Mouse (Mus musculus) lung, adult 2 months (tissue): Measurements from ENCODE around the gene Crybb1. TPM values are rescaled to one million over a fixed set of nuclear protein-coding genes. Genes with fewer than 3 reads are reported as not detected.

Source experiments
- DNase-seq: peaks from one replicate; pipeline ENCODE4 v3.0.0; 2022
- H3K4me1 ChIP-seq: fragments of 200-500 bp; 2 replicates; pipeline ENCODE4 v1.6.1; 2011; ENCODE audit warnings: low read length; ENCODE audit not compliant: control insufficient read depth, insufficient read depth
- H3K4me3 ChIP-seq: fragments of 200-500 bp; replicated peaks from 2 replicates; pipeline ENCODE3; 2011; ENCODE audit warnings: low read depth, mild to moderate bottlenecking, control low read depth, low read length; ENCODE audit errors: extremely low read depth
- CTCF ChIP-seq: fragments of 200-500 bp; IDR thresholded peaks from 2 replicates; pipeline ENCODE4 v1.5.1; 2011; ENCODE audit warnings: mild to moderate bottlenecking, low read length, control low read depth; ENCODE audit not compliant: insufficient read depth
- POLR2A ChIP-seq: fragments of 200-500 bp; IDR thresholded peaks from 2 replicates; pipeline ENCODE4 v1.6.1; 2011; ENCODE audit warnings: low read depth, mild to moderate bottlenecking, control low read depth, low read length, borderline replicate concordance; ENCODE audit errors: extremely low read depth
- WGBS: fragments of 180-500 bp; shearing (Covaris S2); methylation state at CpG from one replicate; pipeline ENCODE4 v1.1.7; 2018; 5-methylcytosine and 5-hydroxymethylcytosine counted together
- polyA plus RNA-seq: library from polyadenylated mRNA; depleted of rRNA; stranded (reverse); fragments of >200 nt; gene quantifications from 2 replicates; pipeline ENCODE4 v1.2.3, GENCODE M21; 2012; rRNA removed

Crybb1 gene
- polyA plus RNA-seq, 1 experiment = 0.14 TPM

DNA sequence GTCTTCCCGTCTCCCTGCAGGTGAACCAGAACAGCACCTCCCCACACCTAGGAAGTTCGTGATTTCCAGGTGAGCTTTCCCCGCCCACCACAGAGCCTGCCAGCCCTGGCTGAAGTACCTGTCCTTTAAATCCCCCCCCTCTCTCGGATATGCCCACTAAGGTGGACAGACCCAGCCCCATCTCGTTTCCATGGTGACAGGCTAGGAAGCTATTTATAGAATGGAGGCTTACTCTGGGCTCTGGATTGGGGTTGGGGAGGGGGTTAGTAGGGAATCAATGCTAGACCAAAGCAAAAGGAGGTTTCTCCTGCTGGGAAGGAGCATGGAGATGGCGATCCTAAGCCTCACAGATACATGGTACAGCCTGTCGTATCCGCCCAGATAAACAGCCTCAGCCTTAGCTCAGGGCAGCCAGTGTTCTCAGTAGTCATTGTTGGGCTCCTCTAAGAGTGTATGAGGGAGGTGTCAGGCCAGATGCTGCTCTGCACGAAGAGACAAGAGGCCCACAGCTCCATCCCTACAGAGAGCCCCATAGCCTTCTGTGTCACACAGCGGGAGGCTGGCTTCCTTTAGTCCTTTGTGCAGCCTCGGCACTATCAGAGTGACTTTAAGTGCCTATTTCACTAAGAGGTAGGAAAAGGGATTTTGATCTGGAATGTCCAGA, 57.7 kb downstream of the Crybb1 start:
- WGBS = 76% methylated on average over 11 of the region's 11 CpGs
- no peak for DNase-seq
- Histone ChIP-seq H3K4me3 (no peak overlapping the region), H3K4me1 (no peaks in the 10 kb centered on the region; the same call in 1 of the 2 replicates)
- no peak for TF ChIP-seq POLR2A
- no peak for TF ChIP-seq CTCF

DNA sequence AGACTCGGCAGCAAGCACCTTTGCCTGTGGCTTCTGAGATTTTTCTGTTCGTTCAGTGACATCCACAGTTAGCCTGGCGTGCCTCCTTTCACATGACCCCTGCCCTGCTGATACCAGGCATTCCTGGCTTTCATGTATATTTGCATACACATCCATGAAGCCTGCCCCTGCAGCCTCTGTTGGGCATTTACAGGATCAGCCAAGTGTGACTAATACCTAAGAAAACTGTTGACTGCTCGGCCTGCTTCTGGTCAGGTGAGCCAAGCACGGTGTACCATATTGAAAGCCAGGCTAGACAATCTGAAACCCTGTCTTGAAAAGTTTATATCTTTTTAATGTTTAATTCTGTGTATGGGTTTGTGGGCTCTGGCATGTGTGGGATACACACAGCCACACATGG, 60.9 kb downstream of the Crybb1 start:
- no peaks in the 10 kb centered on the region; the same call in 1 of the 2 replicates for H3K4me1 ChIP-seq
- no peak for DNase-seq
- no peak overlapping the region for H3K4me3 ChIP-seq
- TF ChIP-seq POLR2A (no peak), CTCF (no peak)
- WGBS = 85% methylated on average over 5 of the region's 5 CpGs

DNA sequence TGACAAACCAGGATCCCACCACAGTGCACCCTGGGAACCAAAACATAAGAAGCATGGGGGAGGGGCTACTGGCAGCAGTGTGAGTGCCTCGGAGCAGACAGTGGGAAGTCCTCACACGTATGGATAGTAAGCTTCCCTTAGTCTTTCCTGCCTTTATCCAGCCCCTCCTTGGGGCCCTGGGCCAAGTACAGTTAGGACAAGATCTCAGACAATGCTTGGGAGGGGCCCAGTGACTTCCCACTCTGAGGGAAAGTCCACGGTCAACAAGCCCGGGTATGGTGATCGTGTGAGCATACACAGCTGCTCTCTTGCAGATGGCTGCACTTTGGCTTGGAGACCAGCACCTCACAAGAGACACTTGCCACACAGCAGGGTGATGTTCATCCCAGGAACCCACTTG, 61.7 kb downstream of the Crybb1 start:
- 11% methylated on average over 5 of the region's 5 CpGs for WGBS
- TF ChIP-seq POLR2A (no peak), CTCF (no peak)
- Histone ChIP-seq H3K4me3 (no peak overlapping the region), H3K4me1 (no peaks in the 10 kb centered on the region; the same call in 1 of the 2 replicates)
- no peak for DNase-seq

Other genes starting within 250 kb of the Crybb1 start
- gene Cryba4, start 3.3 kb upstream of the Crybb1 start, polyA plus RNA-seq = 1.0 and 1.4 TPM in 2 replicates
- 122 and 144 TPM in 2 replicates for gene Tpst2, start 20.9 kb downstream of the Crybb1 start, polyA plus RNA-seq
- 33.5 and 36.2 TPM in 2 replicates for gene Tfip11, start 70.5 kb downstream of the Crybb1 start, polyA plus RNA-seq
- gene Srrd, start 87.2 kb downstream of the Crybb1 start, polyA plus RNA-seq = 34.6 and 38.4 TPM in 2 replicates
- gene Hps4, start 87.3 kb downstream of the Crybb1 start, polyA plus RNA-seq = 34.7 and 40.9 TPM in 2 replicates
- gene Gm6583, start 100.2 kb downstream of the Crybb1 start, polyA plus RNA-seq = 0.06 TPM in 1 of 2 replicates, not detected in the other
- gene Asphd2, start 139.1 kb downstream of the Crybb1 start, polyA plus RNA-seq = 0.41 and 0.56 TPM in 2 replicates
- gene Gm6588, start 193.6 kb downstream of the Crybb1 start, polyA plus RNA-seq = not detected in 2 replicates